Mouse (Mus musculus) lung, adult 2 months (tissue): ENCODE results near the gene Srebf1.

ENCODE experiments used
- CTCF ChIP-seq: fragments of 200-500 bp; IDR thresholded peaks from 2 replicates; pipeline ENCODE4 v1.5.1; 2011; ENCODE audit warnings: mild to moderate bottlenecking, low read length, control low read depth; ENCODE audit not compliant: insufficient read depth
- POLR2A ChIP-seq: fragments of 200-500 bp; IDR thresholded peaks from 2 replicates; pipeline ENCODE4 v1.6.1; 2011; ENCODE audit warnings: low read depth, mild to moderate bottlenecking, control low read depth, low read length, borderline replicate concordance; ENCODE audit errors: extremely low read depth

- TF ChIP-seq CTCF (no peak), POLR2A (no peak)
Observed at GRCm38 (mm10) chr11:60196344-60196743, 26.0 kb downstream of the Srebf1 start.
